Mouse (Mus musculus): ENCODE measurements around the gene Kcnk5.

The Kcnk5 gene

GRCm38 (mm10) chr14:20113964-20114363, 67.6 kb downstream of the Kcnk5 start:
- in situ Hi-C loops (cut with MboI, MseI), result no loop called here

DNA sequence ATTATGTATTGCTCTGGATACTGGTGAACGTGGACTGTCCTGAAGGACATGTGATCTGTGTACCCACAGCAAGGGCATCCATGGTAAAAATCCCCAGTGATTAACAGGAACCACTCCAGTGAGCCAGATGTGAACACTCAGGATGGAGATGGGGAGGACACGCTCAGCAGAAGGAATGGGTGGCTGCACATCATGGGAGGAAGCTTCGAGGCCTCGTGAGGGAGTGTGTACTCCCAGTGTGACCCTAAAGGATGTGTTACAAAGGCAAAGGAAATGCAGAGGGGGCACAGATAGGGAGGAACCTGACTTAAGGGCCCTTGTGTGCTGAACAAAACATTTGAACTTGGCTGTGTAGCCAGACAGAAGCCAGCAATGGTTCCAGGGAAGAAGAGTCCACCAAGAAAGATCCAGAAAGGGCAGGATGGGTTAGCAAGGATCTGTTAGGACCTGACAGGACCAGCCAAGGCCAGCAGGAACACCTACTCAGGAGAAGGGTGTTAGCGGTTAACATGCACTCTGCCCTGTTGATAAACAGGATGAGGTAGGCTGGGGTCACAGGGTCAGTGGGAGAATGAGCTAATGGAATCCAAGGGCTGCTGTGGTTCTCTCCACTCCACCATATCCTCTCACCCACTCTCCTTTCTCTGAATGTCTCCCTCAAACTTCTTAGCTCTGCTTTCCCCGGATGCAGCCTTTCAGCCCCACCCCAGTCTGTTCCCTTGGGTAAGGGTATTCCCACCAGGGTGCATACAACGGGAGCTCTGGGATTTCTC, 68.2 kb downstream of the Kcnk5 start:
- in situ Hi-C loops (cut with MboI, MseI), result no loop called here

- in situ Hi-C loops (cut with MboI, MseI), result no loop called here
Observed at GRCm38 (mm10) chr14:20112218-20112617, 69.4 kb downstream of the Kcnk5 start.

DNA sequence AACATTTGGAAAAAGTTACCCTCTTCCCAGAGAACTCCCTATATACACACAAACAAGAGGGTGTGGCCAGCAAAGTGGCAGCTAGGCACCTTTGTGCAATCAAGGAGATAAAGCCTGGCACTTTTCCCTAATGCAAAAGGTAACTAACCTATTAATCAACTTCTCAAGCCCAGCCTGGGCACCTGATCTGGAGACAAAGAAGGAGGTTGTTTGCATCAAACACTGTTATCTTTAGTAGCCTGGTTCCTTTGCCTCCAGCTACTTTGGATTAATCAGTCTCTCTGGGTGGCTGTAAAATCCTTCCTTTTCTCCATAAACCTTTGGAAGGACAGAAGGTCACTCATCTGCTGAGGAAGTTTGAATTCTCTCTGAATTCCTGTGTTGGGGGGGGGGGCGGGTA, 70.7 kb downstream of the Kcnk5 start:
- in situ Hi-C loops (cut with MboI, MseI), result no loop called here

- in situ Hi-C loops (cut with MboI, MseI), result no loop called here
Observed at GRCm38 (mm10) chr14:20106271-20106670, 75.3 kb downstream of the Kcnk5 start.

DNA sequence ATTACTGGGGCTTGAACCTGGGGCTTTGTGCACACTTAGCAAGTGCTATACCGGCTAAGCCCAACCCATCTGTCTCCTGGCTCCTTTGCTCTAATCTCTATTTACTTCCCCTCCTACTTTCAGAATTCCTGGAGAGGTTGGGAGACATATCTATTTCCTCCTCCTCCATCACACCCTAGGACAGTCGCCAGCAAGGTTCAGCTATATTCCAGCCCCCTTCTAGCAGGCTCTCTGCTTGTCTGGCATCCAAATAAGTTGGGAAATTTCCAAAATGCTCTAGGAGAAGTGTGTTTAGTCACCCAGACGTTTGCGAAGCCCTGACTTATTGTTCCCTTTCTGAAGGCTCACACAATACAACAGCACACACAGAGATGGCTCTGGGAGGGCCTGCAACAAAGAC, 78.4 kb downstream of the Kcnk5 start:
- in situ Hi-C loops (cut with MboI, MseI), result no loop called here

DNA sequence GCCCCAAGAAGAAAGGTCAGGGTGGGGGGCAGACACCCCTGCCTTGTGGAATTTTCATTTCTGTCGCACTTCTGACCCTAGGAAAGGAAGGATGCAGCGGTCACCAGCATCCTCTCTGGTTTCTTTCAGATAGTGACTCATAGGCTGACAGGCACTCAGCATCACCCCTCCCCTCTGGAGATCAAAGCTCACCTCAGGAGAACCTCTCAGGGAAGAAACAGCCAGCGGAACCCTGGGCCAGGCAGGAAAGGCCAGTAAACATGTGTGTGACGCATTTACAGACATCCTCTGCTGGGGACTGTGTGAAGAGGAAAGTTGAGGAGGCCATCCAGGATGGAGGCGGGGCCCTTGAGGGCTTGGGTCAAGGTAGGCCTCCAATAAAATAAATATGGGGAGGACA, 83.5 kb downstream of the Kcnk5 start:
- in situ Hi-C loops (cut with MboI, MseI), result no loop called here

- in situ Hi-C loops (cut with MboI, MseI), result no loop called here
Observed at GRCm38 (mm10) chr14:20094942-20095341, 86.7 kb downstream of the Kcnk5 start.

DNA sequence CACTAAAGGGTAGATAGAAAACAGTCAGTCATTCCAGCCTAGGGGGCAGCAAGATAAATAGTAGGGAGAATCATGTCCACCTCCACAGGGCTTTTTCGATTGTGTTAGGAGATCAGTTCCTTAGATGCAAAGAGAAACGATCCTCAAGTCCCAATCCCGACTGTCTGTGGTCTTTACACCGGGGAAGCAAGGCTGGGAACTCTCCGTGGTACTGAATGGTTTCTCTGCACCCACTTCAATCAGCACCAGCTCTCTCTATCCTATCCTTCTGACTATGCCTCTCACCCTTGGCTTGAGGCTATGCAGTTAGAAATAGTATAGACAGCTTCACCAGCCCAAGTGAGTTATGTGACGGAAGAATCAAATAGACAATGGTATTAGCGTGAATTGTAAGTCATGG, 88.1 kb downstream of the Kcnk5 start:
- in situ Hi-C loops (cut with MboI, MseI), result no loop called here

All from T-helper 1 cell (primary cell).